Mouse (Mus musculus): ENCODE measurements around the gene Mertk. TPM values are rescaled to one million over a fixed set of nuclear protein-coding genes. Genes with fewer than 3 reads are reported as not detected.

Mertk gene
- 1 to 10 TPM in 1 of 2 experiments, under 1 TPM in 1; 0.71 to 1.4 TPM for total RNA-seq (2023)

GRCm38 (mm10) chr2:128698693-128699181 lies at the start of gene Mertk:
TSS of gene Mertk (plus strand) at chr2:128698956.

GRCm38 (mm10) chr2:128686921-128687557 lies 11.7 kb upstream of the Mertk start, which contains the start of gene Anapc1:
TSS of gene Anapc1 (minus strand) at chr2:128687391.

GRCm38 (mm10) chr2:128817786-128818681 lies 119.3 kb downstream of the Mertk start, which contains the start of gene Tmem87b:
TSS of gene Tmem87b (plus strand) at chr2:128818118.

Other genes with a start within 250 kb of the Mertk start
- not detected for gene Spdye4c, start 107.7 kb upstream of the Mertk start, total RNA-seq (2023)
- gene Anapc1, start 11.6 kb upstream of the Mertk start, total RNA-seq (2023) = 100 to 1,000 TPM; 131 to 135 TPM
- gene Tmem87b, start 119.2 kb downstream of the Mertk start, total RNA-seq (2023) = 10 to 100 TPM; 40.3 to 46.2 TPM
- gene Fbln7, start 164.0 kb downstream of the Mertk start, total RNA-seq (2023) = not detected
- 1 to 10 TPM; 6.9 to 7.6 TPM for gene Zc3h8, start 245.1 kb downstream of the Mertk start, total RNA-seq (2023)